Mouse (Mus musculus): ENCODE results near the gene Gm10600.
"Not testable (repeated sequence)": the region's sequence is repeated elsewhere in the genome, so short reads cannot be mapped to it uniquely, and the experiment has no call there.

Gene Gm10600

DNA sequence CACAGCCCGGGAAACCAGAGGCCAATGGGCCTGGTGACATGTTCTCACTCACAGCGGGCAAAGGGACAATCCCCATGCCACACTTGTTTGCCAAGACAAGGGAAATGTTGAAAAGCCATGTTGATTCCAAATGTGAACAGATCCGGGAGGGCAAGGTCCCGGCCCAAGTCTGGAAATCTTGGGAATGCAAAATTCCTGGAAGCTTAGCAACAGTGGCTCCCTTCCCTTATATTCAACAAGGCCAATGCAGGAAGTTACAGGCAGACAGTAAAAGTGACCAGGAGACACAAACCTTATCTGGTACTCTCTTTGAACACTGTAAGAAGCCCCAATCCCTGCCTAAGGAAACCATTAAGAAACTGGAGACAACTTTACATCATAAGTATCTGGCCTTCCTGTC lies at the start of gene Gm10600:
TSS of gene Gm10600 (plus strand) at position 301 of the 400 bp plus-strand sequence.
- DNase-seq = not testable (repeated sequence)

DNA sequence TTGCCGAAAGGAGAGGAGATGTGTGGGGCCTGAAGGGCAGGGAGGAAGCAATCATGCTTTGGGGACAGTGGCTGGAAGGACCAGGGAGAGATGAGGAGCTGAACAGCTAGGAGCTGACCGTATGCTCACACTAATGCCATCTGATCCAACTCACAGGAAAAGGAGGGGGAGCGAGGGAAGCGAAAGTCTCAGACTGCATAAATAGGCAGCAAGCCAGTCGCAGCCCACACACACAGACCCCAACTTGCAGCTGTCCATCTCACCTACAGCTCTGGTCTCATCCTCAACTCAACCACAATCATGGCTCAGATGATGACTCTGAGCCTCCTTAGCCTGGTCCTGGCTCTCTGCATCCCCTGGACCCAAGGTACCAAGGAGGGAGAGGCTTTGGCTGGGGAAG lies 15.0 kb downstream of the Gm10600 start, which contains the start of gene Ccl21b:
TSS of gene Ccl21b (plus strand) at position 301 of the 400 bp plus-strand sequence.
- DNase-seq = not testable (repeated sequence)

Measured in layer of hippocampus, adult 9-11 months (tissue).